Mouse (Mus musculus): ENCODE measurements at regions not wholly inside any gene's neighbourhood (a gene's known extent, or its start where the extent isn't known, plus 50 kb on each side); places are given as distances from the start of the nearest gene placed in this dataset.
"Not testable (repeated sequence)": the region's sequence is repeated elsewhere in the genome, so short reads cannot be mapped to it uniquely, and the experiment has no call there.

DNA sequence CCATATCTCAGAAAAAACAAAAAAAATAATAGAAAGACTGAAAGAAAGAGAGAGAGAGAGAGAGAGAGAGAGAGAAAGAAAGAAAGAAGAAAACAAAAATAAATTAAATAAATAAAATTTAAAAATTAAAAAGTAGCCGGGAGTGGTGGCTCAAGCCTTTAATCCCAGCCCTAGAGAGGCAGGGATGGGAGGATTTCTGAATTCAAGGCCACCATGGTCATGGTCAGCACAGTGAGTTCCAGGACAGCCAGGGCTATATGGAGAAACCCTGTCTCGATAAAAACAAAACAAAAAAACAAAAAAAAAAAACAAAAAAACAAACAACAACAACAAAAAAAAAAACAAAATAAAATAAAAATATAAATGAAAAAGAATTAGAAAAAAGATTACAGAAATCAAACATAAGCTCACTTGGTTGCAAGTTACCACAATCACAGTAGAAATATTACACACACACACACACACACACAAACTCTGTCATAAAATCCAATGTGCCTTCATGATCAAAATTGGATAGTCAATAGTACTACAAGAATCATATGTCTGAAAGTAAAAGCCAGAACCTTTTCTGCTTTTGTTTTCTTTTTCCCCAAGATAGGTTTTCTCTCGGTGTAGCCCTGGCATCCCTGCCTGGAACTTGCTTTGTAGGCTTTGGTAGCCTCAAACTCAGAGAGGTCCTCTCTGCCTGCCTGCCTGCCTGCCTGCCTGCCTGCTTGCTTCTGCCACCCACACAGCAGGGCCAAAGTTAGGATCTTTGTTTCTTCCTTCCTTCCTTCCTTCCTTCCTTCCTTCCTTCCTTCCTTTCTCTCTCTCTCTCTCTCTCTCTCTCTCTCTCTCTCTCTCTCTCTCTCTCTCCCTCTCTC lies 476.1 kb upstream of the Olfr161 start:
- DNase-seq: peak; percentile 8 to 25

DNA sequence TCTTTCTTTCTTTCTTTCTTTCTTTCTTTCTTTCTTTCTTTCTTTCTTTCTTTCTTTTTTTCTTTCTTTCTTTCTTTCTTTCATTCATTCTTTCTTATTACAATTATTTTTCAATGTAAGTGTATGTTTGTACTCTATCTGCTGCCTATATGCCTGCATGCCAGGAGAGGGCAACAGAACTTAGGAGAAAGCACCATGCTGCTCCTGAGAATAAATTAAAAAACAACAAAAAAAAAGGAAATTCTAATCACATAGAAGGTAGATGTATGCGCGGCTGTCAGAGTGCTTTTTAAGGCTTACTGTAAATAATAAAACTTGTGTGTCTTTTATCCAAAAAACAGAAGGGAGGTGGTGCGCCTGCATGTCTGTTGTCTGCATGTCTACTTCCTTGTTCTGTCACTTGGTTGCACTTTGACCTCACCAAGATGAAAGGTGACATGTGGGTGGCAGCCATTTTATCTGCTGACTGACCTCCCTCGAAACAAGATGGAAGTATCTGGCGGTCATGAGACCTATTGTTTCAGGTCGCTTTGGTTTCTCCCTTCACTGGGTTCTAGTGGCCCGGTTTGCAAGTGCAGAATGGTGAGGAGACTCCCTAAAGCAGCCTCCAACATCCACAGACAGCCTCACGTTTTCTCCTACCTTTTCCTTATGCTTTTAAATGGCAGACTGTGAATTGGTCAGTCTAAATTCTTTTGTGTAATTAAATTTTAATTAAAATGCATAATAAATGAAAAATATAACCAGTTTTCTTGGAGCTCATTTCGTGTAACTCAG lies 475.3 kb upstream of the Olfr161 start:
- peak in 1 of 2 experiments; percentile 10 for DNase-seq

DNA sequence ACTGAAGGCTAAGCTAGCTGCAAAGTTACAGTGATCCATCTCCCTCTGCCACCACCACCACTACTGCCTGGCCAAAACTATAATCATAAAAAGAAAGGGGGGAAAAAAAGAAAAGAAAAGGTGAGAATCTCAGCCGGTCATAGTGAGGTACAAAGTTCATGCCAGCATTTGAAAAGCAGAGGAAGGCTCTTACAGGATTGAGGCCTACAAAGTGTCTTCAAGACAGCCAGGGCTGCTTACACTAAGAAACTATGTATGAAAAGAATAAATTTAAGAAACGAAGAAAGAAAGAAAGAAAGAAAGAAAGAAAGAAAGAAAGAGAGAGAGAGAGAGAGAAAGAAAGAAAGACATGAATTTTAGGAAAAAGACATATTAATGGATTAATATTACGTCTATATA lies 474.7 kb upstream of the Olfr161 start:
- DNase-seq: peak in 1 of 2 experiments; percentile 18

DNA sequence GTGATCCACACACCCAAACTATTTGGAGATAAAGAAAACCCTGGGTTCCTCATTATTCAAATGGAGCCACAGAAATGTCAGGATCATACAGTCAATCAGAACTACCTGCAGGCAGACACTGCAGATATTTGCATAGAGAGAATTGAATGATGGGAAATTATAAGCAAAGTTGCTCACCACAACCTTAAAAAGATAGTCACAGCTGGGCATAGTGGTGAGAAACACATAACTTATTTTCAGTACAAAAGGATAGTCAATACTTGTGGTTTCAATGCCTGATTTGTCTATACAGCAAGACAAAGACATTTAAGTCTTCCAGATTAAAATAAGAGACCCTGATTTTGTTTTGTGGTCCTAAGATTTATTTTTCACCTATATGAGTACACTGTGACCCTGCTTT lies 469.6 kb upstream of the Olfr161 start:
- DNase-seq: not testable (repeated sequence)

DNA sequence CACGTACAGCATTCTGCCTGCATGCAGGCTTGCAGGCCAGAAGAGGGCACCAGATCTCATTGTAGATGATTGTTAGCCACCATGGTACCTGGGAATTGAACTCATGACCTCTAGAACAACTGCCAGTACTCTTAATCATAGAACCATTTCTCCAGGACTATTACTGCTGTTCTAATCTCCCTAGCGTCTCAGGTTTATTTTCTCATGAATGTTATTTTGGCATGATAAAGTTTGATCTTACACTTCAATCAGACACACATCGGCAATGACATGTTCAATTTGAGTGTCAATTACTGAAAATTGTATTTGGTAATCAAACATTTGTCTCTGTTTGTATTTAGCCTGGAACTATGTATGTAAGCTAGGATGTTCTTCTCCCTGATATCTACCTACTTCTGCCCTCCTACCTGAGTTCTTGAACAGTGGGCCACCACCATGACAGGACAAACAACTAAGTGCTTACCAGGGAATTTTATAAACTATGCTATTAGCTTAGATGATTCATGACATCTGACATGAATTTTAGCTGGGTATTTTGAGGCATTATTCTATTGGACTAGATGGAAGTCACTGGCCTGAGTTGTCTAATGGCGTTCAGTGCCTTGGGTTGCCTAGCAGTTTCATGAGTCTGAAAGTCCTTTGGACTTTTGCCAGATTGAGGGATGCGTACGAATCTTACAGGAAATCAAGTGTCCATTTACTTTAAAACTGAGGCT lies 468.5 kb upstream of the Olfr161 start:
- not testable (repeated sequence) for DNase-seq

DNA sequence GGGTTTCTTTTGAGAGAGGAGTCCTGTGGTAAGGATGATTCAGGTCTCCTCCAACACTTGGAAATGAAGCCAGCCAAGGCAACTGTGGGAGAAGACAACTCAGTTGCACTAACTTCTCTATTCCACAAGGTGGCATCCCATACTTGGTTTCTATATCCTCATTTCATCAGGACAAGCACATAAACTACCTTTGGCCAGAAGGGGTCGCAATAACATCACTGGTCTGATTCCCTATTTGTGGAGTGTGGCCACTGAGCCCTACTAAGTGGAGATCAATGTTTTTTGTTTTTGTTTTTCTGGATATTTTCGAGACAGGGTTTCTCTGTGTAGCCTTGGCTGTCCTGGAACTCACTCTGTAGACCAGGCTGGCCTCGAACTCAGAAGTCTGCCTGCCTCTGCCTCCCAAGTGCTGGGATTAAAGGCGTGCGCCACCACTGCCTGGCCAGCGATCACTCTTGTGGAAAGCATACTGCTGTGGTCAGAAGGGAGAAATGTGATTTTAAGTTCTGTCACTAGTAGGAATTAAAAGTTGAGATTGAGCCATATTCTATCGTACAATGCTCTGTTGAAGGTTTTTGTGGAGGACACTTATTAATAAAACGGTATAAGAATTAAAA lies 467.9 kb upstream of the Olfr161 start:
- DNase-seq: peak in 1 of 2 experiments; percentile 13

DNA sequence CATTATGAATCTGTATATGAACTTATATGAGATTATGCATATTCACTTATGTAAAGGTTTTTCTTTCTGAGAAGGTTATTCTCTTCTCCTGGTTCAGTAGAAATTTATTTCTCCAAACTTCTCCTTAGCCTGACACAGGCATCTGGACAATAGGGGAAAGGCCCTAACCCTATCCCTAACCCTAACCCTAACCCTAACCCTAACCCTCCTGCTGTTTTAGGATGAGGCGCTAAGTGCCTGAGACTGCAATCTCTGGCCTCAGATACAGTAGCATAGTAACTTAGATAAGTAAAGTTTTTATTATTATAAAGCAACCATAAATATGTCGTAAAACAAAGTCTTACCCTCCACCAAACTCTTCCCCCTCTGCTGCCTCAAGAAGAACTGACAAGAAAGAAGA lies 463.5 kb upstream of the Olfr161 start:
- DNase-seq: not testable (repeated sequence)

Data from cerebellum, postnatal 36 days (tissue).